Mouse (Mus musculus): Measurements from ENCODE around the gene Agrp. TPM values are rescaled to one million over a fixed set of nuclear protein-coding genes. Genes with fewer than 3 reads are reported as not detected.

Agrp gene
- total RNA-seq, 1 experiment = 0.71 TPM

DNA sequence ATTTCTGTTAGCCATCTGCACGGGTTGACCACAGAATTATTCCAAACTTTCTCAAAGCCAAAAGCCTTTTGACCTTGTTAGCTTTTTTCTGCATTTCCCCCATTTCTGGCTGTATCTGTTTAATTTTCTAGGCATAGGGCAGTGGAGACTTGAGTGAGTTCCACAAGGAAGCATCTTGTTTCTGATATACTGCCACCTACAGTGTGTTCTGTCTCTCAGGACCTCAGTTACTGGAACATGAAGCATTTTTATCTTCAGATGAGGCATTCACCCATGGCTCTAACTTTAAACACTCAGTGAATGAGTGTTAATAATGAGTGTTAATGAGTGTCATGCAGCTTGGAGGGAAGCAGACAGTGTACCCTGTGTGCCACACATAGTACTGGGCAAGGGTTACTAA is 40.7 kb upstream of the Agrp start:
- H3K4me3 ChIP-seq (ENCODE audit: insufficient read depth in 1 of 2, low read depth in 1 of 2, low read length in 2 of 2, poor library complexity in 1 of 2, severe bottlenecking in 1 of 2) = no peak overlapping the region
- peaks cover 42% of the 10 kb centered on the region for H3K36me3 ChIP-seq (ENCODE audit: control insufficient read depth, insufficient read depth, low read length, poor library complexity, severe bottlenecking)
- no peaks in the 10 kb centered on the region for H3K4me1 ChIP-seq (ENCODE audit: control insufficient read depth in 2 of 2, insufficient read depth in 2 of 2, low read length in 2 of 2, poor library complexity in 1 of 2)
- no peak overlapping the region for H3K27ac ChIP-seq (ENCODE audit: insufficient read depth, low read depth, low read length, poor library complexity, severe bottlenecking)
- no peak for DNase-seq (ENCODE audit: low read depth, low spot score)
- H3K9me3 ChIP-seq (ENCODE audit: control insufficient read depth, insufficient read depth, low read depth, low read length) = no peaks in the 10 kb centered on the region
- no peak overlapping the region for H3K9ac ChIP-seq (ENCODE audit: insufficient read depth, low read depth, low read length, poor library complexity, severe bottlenecking)
- in situ Hi-C loops (cut with MboI; ENCODE audit: low sequenced_read_pairs in 2 of 2, unreplicated experiment in 2 of 2) = no loop called here
- no peak for TF ChIP-seq MAFK (IDR thresholded peaks at IDR 0.05; ENCODE audit: insufficient read depth, low read depth, low read length)
- no peak for TF ChIP-seq ZNF384 (IDR thresholded peaks at IDR 0.05; ENCODE audit: low read depth, low read length)
- TF ChIP-seq HCFC1 (IDR thresholded peaks at IDR 0.05; ENCODE audit: borderline replicate concordance, insufficient read depth, low read length) = no peak
- no peak for TF ChIP-seq ZC3H11A (IDR thresholded peaks at IDR 0.05; ENCODE audit: borderline replicate concordance, low read depth, low read length)
- TF ChIP-seq CHD2 (IDR thresholded peaks at IDR 0.05; ENCODE audit: low read depth, low read length) = no peak

- in situ Hi-C loops (cut with MboI; ENCODE audit: low sequenced_read_pairs in 2 of 2, unreplicated experiment in 2 of 2) = no loop called here
- DNase-seq (ENCODE audit: low read depth, low spot score) = peak; percentile 44
- H3K4me3 ChIP-seq (ENCODE audit: insufficient read depth in 1 of 2, low read depth in 1 of 2, low read length in 2 of 2, poor library complexity in 1 of 2, severe bottlenecking in 1 of 2) = no peak overlapping the region
- no peaks in the 10 kb centered on the region for H3K4me1 ChIP-seq (ENCODE audit: control insufficient read depth in 2 of 2, insufficient read depth in 2 of 2, low read length in 2 of 2, poor library complexity in 1 of 2)
- H3K9me3 ChIP-seq (ENCODE audit: control insufficient read depth, insufficient read depth, low read depth, low read length) = no peaks in the 10 kb centered on the region
- no peak overlapping the region for H3K9ac ChIP-seq (ENCODE audit: insufficient read depth, low read depth, low read length, poor library complexity, severe bottlenecking)
- H3K36me3 ChIP-seq (ENCODE audit: control insufficient read depth, insufficient read depth, low read length, poor library complexity, severe bottlenecking) = peaks cover 9% of the 10 kb centered on the region
- TF ChIP-seq MAFK (IDR thresholded peaks at IDR 0.05; ENCODE audit: insufficient read depth, low read depth, low read length) (no peak), ZC3H11A (IDR thresholded peaks at IDR 0.05; ENCODE audit: borderline replicate concordance, low read depth, low read length) (no peak)
- no peak overlapping the region for H3K27ac ChIP-seq (ENCODE audit: insufficient read depth, low read depth, low read length, poor library complexity, severe bottlenecking)
Measured at GRCm38 (mm10) chr8:105661167-105661566, 24.0 kb upstream of the Agrp start.

- Histone ChIP-seq H3K9me3 (ENCODE audit: control insufficient read depth, insufficient read depth, low read depth, low read length) (no peaks in the 10 kb centered on the region), H3K4me1 (ENCODE audit: control insufficient read depth in 2 of 2, insufficient read depth in 2 of 2, low read length in 2 of 2, poor library complexity in 1 of 2) (no peaks in the 10 kb centered on the region), H3K9ac (ENCODE audit: insufficient read depth, low read depth, low read length, poor library complexity, severe bottlenecking) (no peak overlapping the region), H3K27ac (ENCODE audit: insufficient read depth, low read depth, low read length, poor library complexity, severe bottlenecking) (no peak overlapping the region), H3K36me3 (ENCODE audit: control insufficient read depth, insufficient read depth, low read length, poor library complexity, severe bottlenecking) (peaks cover 2% of the 10 kb centered on the region), H3K4me3 (ENCODE audit: insufficient read depth in 1 of 2, low read depth in 1 of 2, low read length in 2 of 2, poor library complexity in 1 of 2, severe bottlenecking in 1 of 2) (no peak overlapping the region)
- in situ Hi-C loops (cut with MboI; ENCODE audit: low sequenced_read_pairs in 2 of 2, unreplicated experiment in 2 of 2) = no loop called here
- TF ChIP-seq HCFC1 (IDR thresholded peaks at IDR 0.05; ENCODE audit: borderline replicate concordance, insufficient read depth, low read length) = no peak
- no peak for TF ChIP-seq MAFK (IDR thresholded peaks at IDR 0.05; ENCODE audit: insufficient read depth, low read depth, low read length)
- no peak for TF ChIP-seq ZC3H11A (IDR thresholded peaks at IDR 0.05; ENCODE audit: borderline replicate concordance, low read depth, low read length)
- no peak for TF ChIP-seq ZNF384 (IDR thresholded peaks at IDR 0.05; ENCODE audit: low read depth, low read length)
- no peak for TF ChIP-seq CHD2 (IDR thresholded peaks at IDR 0.05; ENCODE audit: low read depth, low read length)
- no peak for DNase-seq (ENCODE audit: low read depth, low spot score)
Measured at GRCm38 (mm10) chr8:105657641-105658040, 20.4 kb upstream of the Agrp start.

GRCm38 (mm10) chr8:105648929-105649328 is 11.7 kb upstream of the Agrp start:
- no peaks in the 10 kb centered on the region for H3K9me3 ChIP-seq (ENCODE audit: control insufficient read depth, insufficient read depth, low read depth, low read length)
- DNase-seq (ENCODE audit: low read depth, low spot score) = no peak
- H3K27ac ChIP-seq (ENCODE audit: insufficient read depth, low read depth, low read length, poor library complexity, severe bottlenecking) = no peak overlapping the region
- no peak for TF ChIP-seq MAFK (IDR thresholded peaks at IDR 0.05; ENCODE audit: insufficient read depth, low read depth, low read length)
- no peak for TF ChIP-seq HCFC1 (IDR thresholded peaks at IDR 0.05; ENCODE audit: borderline replicate concordance, insufficient read depth, low read length)
- TF ChIP-seq ZNF384 (IDR thresholded peaks at IDR 0.05; ENCODE audit: low read depth, low read length) = no peak
- no peak for TF ChIP-seq CHD2 (IDR thresholded peaks at IDR 0.05; ENCODE audit: low read depth, low read length)
- TF ChIP-seq ZC3H11A (IDR thresholded peaks at IDR 0.05; ENCODE audit: borderline replicate concordance, low read depth, low read length) = no peak
- H3K4me1 ChIP-seq (ENCODE audit: control insufficient read depth in 2 of 2, insufficient read depth in 2 of 2, low read length in 2 of 2, poor library complexity in 1 of 2) = peaks cover 0 to 2% of the 10 kb centered on the region in 2 experiments; a peak in 1 of 4 replicates
- no peak overlapping the region for H3K9ac ChIP-seq (ENCODE audit: insufficient read depth, low read depth, low read length, poor library complexity, severe bottlenecking)
- peaks cover 3% of the 10 kb centered on the region for H3K36me3 ChIP-seq (ENCODE audit: control insufficient read depth, insufficient read depth, low read length, poor library complexity, severe bottlenecking)
- no peak overlapping the region for H3K4me3 ChIP-seq (ENCODE audit: insufficient read depth in 1 of 2, low read depth in 1 of 2, low read length in 2 of 2, poor library complexity in 1 of 2, severe bottlenecking in 1 of 2)
- in situ Hi-C loops (cut with MboI; ENCODE audit: low sequenced_read_pairs in 2 of 2, unreplicated experiment in 2 of 2) = no loop called here

- no peaks in the 10 kb centered on the region for H3K9me3 ChIP-seq (ENCODE audit: control insufficient read depth, insufficient read depth, low read depth, low read length)
- H3K27ac ChIP-seq (ENCODE audit: insufficient read depth, low read depth, low read length, poor library complexity, severe bottlenecking) = no peak overlapping the region
- no peak for DNase-seq (ENCODE audit: low read depth, low spot score)
- peaks cover 3% of the 10 kb centered on the region for H3K36me3 ChIP-seq (ENCODE audit: control insufficient read depth, insufficient read depth, low read length, poor library complexity, severe bottlenecking)
- H3K4me1 ChIP-seq (ENCODE audit: control insufficient read depth in 2 of 2, insufficient read depth in 2 of 2, low read length in 2 of 2, poor library complexity in 1 of 2) = peaks cover 0 to 3% of the 10 kb centered on the region in 2 experiments; a peak in 1 of 4 replicates
- in situ Hi-C loops (cut with MboI; ENCODE audit: low sequenced_read_pairs in 2 of 2, unreplicated experiment in 2 of 2) = no loop called here
- TF ChIP-seq CHD2 (IDR thresholded peaks at IDR 0.05; ENCODE audit: low read depth, low read length) (no peak), HCFC1 (IDR thresholded peaks at IDR 0.05; ENCODE audit: borderline replicate concordance, insufficient read depth, low read length) (no peak), ZC3H11A (IDR thresholded peaks at IDR 0.05; ENCODE audit: borderline replicate concordance, low read depth, low read length) (no peak), ZNF384 (IDR thresholded peaks at IDR 0.05; ENCODE audit: low read depth, low read length) (no peak), MAFK (IDR thresholded peaks at IDR 0.05; ENCODE audit: insufficient read depth, low read depth, low read length) (no peak)
- H3K9ac ChIP-seq (ENCODE audit: insufficient read depth, low read depth, low read length, poor library complexity, severe bottlenecking) = no peak overlapping the region
- no peak overlapping the region for H3K4me3 ChIP-seq (ENCODE audit: insufficient read depth in 1 of 2, low read depth in 1 of 2, low read length in 2 of 2, poor library complexity in 1 of 2, severe bottlenecking in 1 of 2)
Measured at GRCm38 (mm10) chr8:105645205-105645604, 8.0 kb upstream of the Agrp start.

All from ES-E14 (cell line).